Mouse (Mus musculus) cerebellum, adult 8-10 months (tissue): Measurements from ENCODE around the gene Slc16a14.
"Not testable (repeated sequence)": the region's sequence is repeated elsewhere in the genome, so short reads cannot be mapped to it uniquely, and the experiment has no call there.

Source experiments
- DNase-seq: peaks from one replicate; pipeline ENCODE4 v3.0.0; 2022

Slc16a14 gene

GRCm38 (mm10) chr1:84934503-84935333 is at the start of gene Slc16a14:
Gene Slc16a14 (minus strand): TSS chr1:84935134.
- peak; percentile 55 for DNase-seq

- not testable (repeated sequence) for DNase-seq
These were observed 26.8 kb upstream of the Slc16a14 start for GRCm38 (mm10) chr1:84961779-84962178.

GRCm38 (mm10) chr1:84957713-84958112 is 22.8 kb upstream of the Slc16a14 start:
- not testable (repeated sequence) for DNase-seq

GRCm38 (mm10) chr1:84956771-84957170 is 21.8 kb upstream of the Slc16a14 start:
- DNase-seq, result not testable (repeated sequence)

GRCm38 (mm10) chr1:84952456-84953181 is 17.7 kb upstream of the Slc16a14 start:
- DNase-seq, result peak; percentile 45

- peak; percentile 18 for DNase-seq
These were observed 16.6 kb upstream of the Slc16a14 start for GRCm38 (mm10) chr1:84951566-84951965.

GRCm38 (mm10) chr1:84947390-84947789 is 12.5 kb upstream of the Slc16a14 start:
- DNase-seq, result no peak

GRCm38 (mm10) chr1:84945950-84946349 is 11.0 kb upstream of the Slc16a14 start:
- DNase-seq, result no peak

GRCm38 (mm10) chr1:84943549-84943948 is 8.6 kb upstream of the Slc16a14 start:
- DNase-seq, result no peak

GRCm38 (mm10) chr1:84942666-84943065 is 7.7 kb upstream of the Slc16a14 start:
- no peak for DNase-seq

- DNase-seq, result no peak
These were observed 5.4 kb upstream of the Slc16a14 start for GRCm38 (mm10) chr1:84940322-84940721.

GRCm38 (mm10) chr1:84939466-84939865 is 4.5 kb upstream of the Slc16a14 start:
- no peak for DNase-seq

GRCm38 (mm10) chr1:84936716-84937510 is 2.0 kb upstream of the Slc16a14 start:
- DNase-seq, result no peak

- DNase-seq, result peak; percentile 59
These were observed 734 bp upstream of the Slc16a14 start for GRCm38 (mm10) chr1:84935668-84936067.

- peak; percentile 34 for DNase-seq
These were observed 807 bp downstream of the Slc16a14 start for GRCm38 (mm10) chr1:84934151-84934502.

- peak; percentile 83 for DNase-seq
These were observed 1.3 kb downstream of the Slc16a14 start for GRCm38 (mm10) chr1:84933472-84934150.

- DNase-seq, result no peak
These were observed 9.3 kb downstream of the Slc16a14 start for GRCm38 (mm10) chr1:84925599-84925998.

- DNase-seq, result no peak
These were observed 10.8 kb downstream of the Slc16a14 start for GRCm38 (mm10) chr1:84924134-84924533.

- DNase-seq, result no peak
These were observed 11.5 kb downstream of the Slc16a14 start for GRCm38 (mm10) chr1:84923432-84923831.

- no peak for DNase-seq
These were observed 16.1 kb downstream of the Slc16a14 start for GRCm38 (mm10) chr1:84918865-84919264.

- DNase-seq, result no peak
These were observed 19.9 kb downstream of the Slc16a14 start for GRCm38 (mm10) chr1:84915010-84915409.

GRCm38 (mm10) chr1:84912571-84912970 is 22.4 kb downstream of the Slc16a14 start:
- no peak for DNase-seq
